Mouse (Mus musculus): Measurements from ENCODE around the gene Gm21961.
"Not testable (repeated sequence)": the region's sequence is repeated elsewhere in the genome, so short reads cannot be mapped to it uniquely, and the experiment has no call there.

- not testable (repeated sequence) for TF ChIP-seq EP300, CTCF (IDR thresholded peaks at IDR 0.05; ENCODE audit: low read depth)
Measured at GRCm38 (mm10) chr15:65039216-65039615, 24.5 kb upstream of the Gm21961 start.

Data from liver, postnatal 0 days (tissue).